Mouse (Mus musculus) common myeloid progenitor, adult 5-6 weeks (primary cell): ENCODE results near the gene Osbpl10. TPM values are rescaled to one million over a fixed set of nuclear protein-coding genes. Genes with fewer than 3 reads are reported as not detected.
"Not testable (repeated sequence)": the region's sequence is repeated elsewhere in the genome, so short reads cannot be mapped to it uniquely, and the experiment has no call there.

Experiments
- ATAC-seq: replicated peaks from 2 replicates; pipeline ENCODE4 v1.8.0; 2016; ENCODE audit warnings: low read depth, mild to moderate bottlenecking, moderate TSS enrichment, inconsistent platforms; ENCODE audit not compliant: poor library complexity, severe bottlenecking
- total RNA-seq: library from RNA; stranded (forward); fragments of 200-1000, 187-1606 nt; gene quantifications from 2 replicates; pipeline ENCODE4 v1.2.3, GENCODE M21; 2017

The Osbpl10 gene
- total RNA-seq, 1 experiment from 2014 or later, result 0.09 TPM

DNA sequence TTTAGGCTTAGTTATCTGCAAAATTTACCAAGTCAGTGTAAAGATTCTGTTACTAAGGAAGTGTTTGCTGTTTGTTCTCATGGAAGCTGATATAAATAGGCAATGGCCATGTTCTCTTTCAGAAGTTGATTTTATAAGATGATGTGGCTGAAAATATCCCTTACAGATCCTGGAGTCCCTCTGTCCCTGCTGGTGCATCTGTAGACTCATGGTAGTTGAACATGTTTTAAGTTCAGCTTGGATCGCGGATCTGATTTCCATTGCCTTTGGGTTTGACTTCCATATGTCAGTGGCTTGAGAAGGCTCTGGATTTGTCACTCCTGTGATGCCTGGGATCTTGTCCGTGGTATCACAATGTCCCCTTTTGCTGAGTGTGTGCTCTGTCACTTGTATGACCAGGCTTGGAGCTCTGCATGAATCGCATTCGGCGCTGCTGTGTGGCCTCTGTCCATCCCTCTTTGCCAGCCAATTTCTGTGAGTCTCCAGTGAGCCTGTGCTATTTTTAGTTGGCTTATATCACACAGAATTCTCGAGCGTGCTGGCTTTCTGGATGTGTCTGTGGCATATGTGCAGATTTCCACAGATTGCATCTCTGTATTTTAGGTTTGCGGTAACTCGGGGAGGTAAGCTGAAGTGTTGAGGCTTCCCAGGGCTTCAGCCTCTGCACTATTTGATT, 45.5 kb downstream of the Osbpl10 start:
- ATAC-seq, result no peak

- no peak for ATAC-seq
Observed at GRCm38 (mm10) chr9:115029307-115029706, 50.9 kb downstream of the Osbpl10 start.

GRCm38 (mm10) chr9:115030581-115030980, 52.2 kb downstream of the Osbpl10 start:
- no peak for ATAC-seq

- ATAC-seq, result not testable (repeated sequence)
Observed at GRCm38 (mm10) chr9:115031046-115031445, 52.7 kb downstream of the Osbpl10 start.

DNA sequence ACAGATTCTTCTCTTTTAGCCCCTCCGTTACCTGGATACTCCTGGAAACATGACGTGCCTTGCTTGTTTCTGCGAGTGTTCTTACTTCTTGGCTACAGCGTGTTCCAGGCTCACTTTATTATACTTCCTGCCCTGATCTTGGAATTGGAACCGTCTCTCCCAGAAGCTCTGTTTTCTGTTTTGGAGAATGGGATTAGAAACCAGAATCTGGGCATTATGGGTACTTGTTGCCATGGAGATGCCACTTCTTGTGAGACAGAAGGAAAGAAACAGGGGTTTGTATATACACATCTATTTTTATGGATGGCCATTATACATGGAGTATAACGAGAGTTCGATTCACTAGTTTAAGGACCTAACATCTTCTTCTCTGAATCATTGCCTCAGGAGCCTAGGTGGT, 54.4 kb downstream of the Osbpl10 start:
- no peak for ATAC-seq

DNA sequence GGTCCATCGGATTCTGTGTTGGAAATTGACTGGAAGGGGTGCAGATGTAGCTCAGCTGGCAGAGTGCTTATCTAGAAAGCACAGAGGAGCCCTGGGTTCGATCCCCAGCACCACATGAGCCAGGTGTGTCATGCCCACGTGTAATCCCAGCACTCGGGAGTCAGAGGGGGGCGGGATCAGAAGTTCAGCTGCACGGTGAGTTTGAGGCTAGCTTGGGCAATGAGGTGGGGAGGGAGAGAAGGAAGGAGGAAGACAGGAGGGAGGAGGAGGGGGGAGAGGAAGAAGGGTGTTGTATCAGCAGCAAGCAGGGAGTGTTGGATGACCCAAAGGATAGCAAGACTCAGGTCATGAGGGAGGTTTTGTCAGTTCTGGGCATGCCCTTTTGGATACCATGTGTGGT, 55.9 kb downstream of the Osbpl10 start:
- ATAC-seq, result no peak

GRCm38 (mm10) chr9:115034788-115035187, 56.4 kb downstream of the Osbpl10 start:
- ATAC-seq, result no peak

DNA sequence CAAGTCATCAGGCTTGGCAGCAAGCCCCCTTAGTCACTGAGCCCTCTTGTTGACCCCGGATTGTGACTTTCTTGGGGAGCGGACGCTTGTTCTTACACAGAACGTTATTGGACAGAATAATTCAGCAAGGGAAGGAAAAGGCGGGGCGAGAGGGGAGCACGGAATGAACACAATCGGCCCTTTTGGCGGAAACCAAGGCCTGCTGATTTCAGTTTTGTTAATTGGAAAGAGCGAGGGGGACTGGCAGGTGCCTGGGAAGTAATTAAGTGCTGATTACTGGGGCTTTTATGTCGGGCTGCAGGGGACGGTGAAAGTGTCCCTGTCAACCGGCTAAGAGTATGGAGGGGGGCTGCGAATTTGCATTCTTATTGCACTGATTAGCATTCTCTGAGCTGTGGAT, 59.8 kb downstream of the Osbpl10 start:
- no peak for ATAC-seq

- no peak for ATAC-seq
Observed at GRCm38 (mm10) chr9:115038686-115039085, 60.3 kb downstream of the Osbpl10 start.

- ATAC-seq, result no peak
Observed at GRCm38 (mm10) chr9:115039245-115039644, 60.9 kb downstream of the Osbpl10 start.

- no peak for ATAC-seq
Observed at GRCm38 (mm10) chr9:115042571-115042970, 64.2 kb downstream of the Osbpl10 start.

GRCm38 (mm10) chr9:115042971-115043706, 64.8 kb downstream of the Osbpl10 start:
- no peak for ATAC-seq

GRCm38 (mm10) chr9:115043881-115044770, 65.8 kb downstream of the Osbpl10 start:
- no peak for ATAC-seq

DNA sequence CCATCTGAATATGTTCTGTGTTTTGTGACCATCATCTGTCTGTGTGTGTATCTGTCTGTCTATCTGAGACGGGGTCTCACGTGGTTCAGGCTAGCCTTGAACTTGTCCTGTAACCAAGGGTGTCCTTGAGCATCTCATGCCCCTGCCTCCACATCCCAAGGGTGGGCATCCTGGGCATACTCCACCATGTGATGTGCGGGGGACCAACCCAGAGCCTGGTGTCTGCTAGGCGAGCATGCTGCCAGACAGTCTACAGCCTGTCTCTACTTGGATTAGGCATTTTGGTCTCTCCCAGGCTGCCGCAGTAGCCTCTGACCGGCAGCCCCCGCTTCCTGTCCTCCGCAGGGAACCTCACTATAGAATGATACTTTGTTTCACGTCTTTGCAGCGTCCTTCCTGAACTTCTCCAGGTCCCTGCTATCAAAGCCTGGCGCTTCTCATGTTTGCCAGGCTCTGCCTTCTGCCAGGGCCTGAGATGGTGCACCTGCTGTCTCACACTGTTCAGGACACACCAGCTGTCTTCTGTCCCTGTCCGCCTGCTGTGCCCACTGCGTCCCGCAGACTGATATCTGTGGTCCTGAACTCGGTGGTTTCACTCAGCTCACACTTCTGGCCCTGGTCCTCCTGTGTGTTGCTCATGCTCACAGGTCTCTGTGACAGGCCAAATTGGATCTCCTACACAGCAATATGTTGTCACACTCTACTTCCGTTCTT, 66.9 kb downstream of the Osbpl10 start:
- ATAC-seq, result no peak

GRCm38 (mm10) chr9:115046701-115047100, 68.3 kb downstream of the Osbpl10 start:
- no peak for ATAC-seq

GRCm38 (mm10) chr9:115048340-115048739, 70.0 kb downstream of the Osbpl10 start:
- no peak for ATAC-seq

DNA sequence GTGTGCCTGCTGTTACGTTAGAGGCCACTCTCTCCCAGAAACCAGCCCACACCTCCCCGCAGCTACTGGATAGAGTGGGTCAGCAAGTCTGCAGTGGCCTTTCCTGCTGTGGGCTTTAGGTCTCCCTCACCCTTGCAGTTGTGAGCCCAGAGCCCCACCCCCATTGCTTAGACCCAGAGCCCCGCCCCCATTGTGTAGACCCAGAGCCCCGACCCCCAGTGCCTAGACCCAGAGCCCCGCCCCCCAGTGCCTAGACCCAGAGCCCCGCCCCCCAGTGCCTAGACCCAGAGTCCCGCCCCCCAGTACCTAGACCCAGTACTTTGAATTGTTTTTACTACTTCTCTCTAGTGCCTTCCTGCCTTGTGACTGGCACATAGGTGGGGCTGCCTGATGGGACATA, 70.5 kb downstream of the Osbpl10 start:
- ATAC-seq, result no peak

DNA sequence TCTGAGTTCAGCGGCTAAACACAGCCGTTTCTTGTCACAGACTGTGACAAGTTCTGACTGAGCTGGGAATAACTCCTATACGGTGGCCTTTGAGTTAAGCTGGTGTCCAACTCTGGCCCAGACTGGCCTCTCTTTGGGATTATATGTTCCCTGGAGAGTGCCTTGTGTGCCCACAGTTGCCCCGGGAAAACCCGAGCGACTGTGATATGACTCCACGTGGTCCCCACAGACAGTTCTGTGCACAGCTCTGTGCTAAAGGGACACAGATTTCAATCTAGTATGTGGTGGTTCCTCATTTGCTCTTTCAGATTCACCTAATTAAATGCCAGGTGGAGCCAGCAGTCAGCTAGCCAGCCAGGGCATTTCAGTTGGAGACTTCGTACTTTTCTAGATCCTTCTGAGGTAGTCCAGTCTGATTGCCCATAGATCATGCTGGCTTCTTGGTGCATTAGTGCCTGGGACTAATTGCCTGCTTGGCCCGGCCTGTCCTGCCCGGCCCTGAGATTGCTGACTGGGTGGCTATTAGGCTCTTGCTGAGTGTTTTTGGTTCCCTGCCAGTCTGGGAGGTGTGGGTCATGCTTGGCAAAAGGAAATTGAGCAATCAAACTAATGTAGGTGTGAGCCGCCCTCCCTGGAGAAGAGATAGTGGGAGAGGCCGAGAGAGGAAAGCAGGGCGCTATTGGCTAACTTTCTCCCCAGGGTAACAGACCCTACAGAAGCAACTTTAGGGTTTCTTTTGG, 71.8 kb downstream of the Osbpl10 start:
- ATAC-seq, result no peak

DNA sequence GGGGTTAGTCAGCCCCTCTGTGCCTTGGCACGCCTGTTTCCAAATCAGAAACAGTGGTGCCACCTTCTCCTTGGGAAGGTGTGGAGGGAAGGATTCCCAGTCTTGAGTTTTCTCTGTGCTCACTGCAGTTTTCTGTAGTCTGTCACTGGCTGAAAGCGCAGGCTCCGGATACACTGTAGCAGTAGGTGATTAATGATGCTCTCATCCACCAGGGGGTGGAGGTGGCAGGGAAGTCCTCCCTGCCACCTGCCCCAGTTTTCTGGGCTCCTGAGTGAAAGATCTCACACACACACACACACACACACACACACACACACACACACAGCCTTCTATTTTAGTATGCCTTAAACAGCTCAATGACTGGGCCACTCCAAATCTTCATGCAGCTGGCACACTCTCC, 73.6 kb downstream of the Osbpl10 start:
- ATAC-seq, result no peak
